In genomic region chr11:50147267-50147957, GRCm38 (mm10) we compare ENCODE assay signal across 13 mouse cellular contexts. TPM values are rescaled to one million over a fixed set of nuclear protein-coding genes. Genes with fewer than 3 reads are reported as not detected.
DNase-seq lines count a peak whose midpoint lies in the region; ATAC-seq lines count a peak whose summit lies in the region.
"Had no signal": no experiment of that assay in that cellular context is flagged by ENCODE, and none has a peak within 500 bp of the region (broad histone marks: within the 10 kb centered on the region; RNA-seq: fewer than 3 reads in every experiment).

No protein-coding gene starts in this region.

- 0 out of 2 replicates have a peak, but pooled peaks have one; percentile 38 for ATAC-seq in megakaryocyte, adult 5-6 weeks (ENCODE audit: poor library complexity, severe bottlenecking)
- ATAC-seq: activated CD4-positive, CD25-positive, alpha-beta regulatory T cell, adult 4 months had no signal

- intact Hi-C loops in heart, postnatal 25 days (cut with DNase I), result no loop called here
- intact Hi-C loops in gastrocnemius, postnatal 14 days (cut with DNase I; ENCODE audit: low total_unique reads), result no loop called here

- peak; percentile 61 to 81 for DNase-seq in heart, adult 18-20 months
- no peak for DNase-seq in heart, postnatal 25 days (ENCODE audit: low spot score)
- peak; percentile 68 for DNase-seq in MN1 (ENCODE audit: low spot score)
- peak; percentile 47 to 65 for DNase-seq in heart, adult 9 months (ENCODE audit: low spot score in 2 of 2)
- DNase-seq in gastrocnemius, postnatal 14 days, result no peak
- no peak for DNase-seq in gastrocnemius, postnatal 10 days
- no peak for DNase-seq in cerebellum, adult 11 months
- DNase-seq: layer of hippocampus, adult 9-11 months; lung, postnatal 14 days; spleen, adult 18-20 months; thymus, adult 18-20 months had no signal

RNA-seq across cellular contexts. Expression of gene Tbc1d9b, which starts 16.2 kb away (rescaled TPM):
- 10 to 100 TPM; 40.2 to 45.6 TPM for total RNA-seq in heart, adult 18-20 months (2021)
- 10 to 100 TPM; 42.9 to 43.9 TPM for total RNA-seq in heart, postnatal 25 days (2021)
- total RNA-seq in megakaryocyte, adult 5-6 weeks (2015), result 17.8 and 23.5 TPM in 2 replicates
- 30.9 and 36.7 TPM in 2 replicates for total RNA-seq in megakaryocyte, adult 5-6 weeks (2017)
- total RNA-seq in gastrocnemius, postnatal 14 days (2021), result 10 to 100 TPM; 22.7 to 23.4 TPM
- 10 to 100 TPM; 23.2 to 30.1 TPM for total RNA-seq in gastrocnemius, postnatal 10 days (2021)

RNA-seq across cellular contexts. Expression of gene Mrnip, which starts 26.8 kb away (rescaled TPM):
- total RNA-seq in heart, adult 18-20 months (2021), result 1 to 10 TPM; 2.4 to 3.0 TPM
- 1 to 10 TPM; 2.3 to 2.7 TPM for total RNA-seq in heart, postnatal 25 days (2021)
- 7.6 and 9.2 TPM in 2 replicates for total RNA-seq in megakaryocyte, adult 5-6 weeks (2015)
- total RNA-seq in megakaryocyte, adult 5-6 weeks (2017), result 7.5 and 11.6 TPM in 2 replicates
- total RNA-seq in gastrocnemius, postnatal 14 days (2021), result 1 to 10 TPM; 5.0 to 5.4 TPM
- total RNA-seq in gastrocnemius, postnatal 10 days (2021), result 1 to 10 TPM; 6.3 to 7.5 TPM

Comparison
In these comparisons a context has a peak if more than half of its experiments do, and no peak if none do; other contexts are left out.
1. DNase-seq: peak in heart, adult 18-20 months (2 of 2), MN1 (single experiment) and heart, adult 9 months (2 of 2); none in heart, postnatal 25 days (single experiment), gastrocnemius, postnatal 14 days (single experiment), gastrocnemius, postnatal 10 days (single experiment) and cerebellum, adult 11 months (single experiment).